Mouse (Mus musculus) erythroblast, embryonic 14.5 days (primary cell): ENCODE measurements around the gene Dcaf15.

ENCODE experiments used
- GATA1 ChIP-seq: IDR thresholded peaks from 2 replicates; pipeline ENCODE4 v1.6.1; 2012; ENCODE audit warnings: low read length, inconsistent platforms, mixed read lengths
- TAL1 ChIP-seq: IDR thresholded peaks from 3 replicates; pipeline ENCODE4 v1.6.1; 2012; ENCODE audit warnings: low read length, inconsistent platforms, mixed read lengths

GRCm38 (mm10) chr8:84130806-84131205 lies 26.2 kb upstream of the Dcaf15 start:
- TF ChIP-seq GATA1: no peak
- TF ChIP-seq TAL1: no peak
